Mouse (Mus musculus) forelimb bud, embryonic 11.5 days (tissue): ENCODE measurements around the gene Zfp978.
"Not testable (repeated sequence)": the region's sequence is repeated elsewhere in the genome, so short reads cannot be mapped to it uniquely, and the experiment has no call there.

Experiments used
- DNase-seq: peaks from one replicate; pipeline ENCODE4 v3.0.0-alpha.2; 2012; ENCODE audit warnings: low read depth, low spot score

Gene Zfp978

GRCm38 (mm10) chr4:147361003-147361402, at the start of gene Zfp978:
Gene Zfp978 (plus strand): TSS chr4:147361303.
- DNase-seq: not testable (repeated sequence)

- not testable (repeated sequence) for DNase-seq
Measured at GRCm38 (mm10) chr4:147335036-147335690, 25.9 kb upstream of the Zfp978 start.

GRCm38 (mm10) chr4:147335691-147336367, 25.3 kb upstream of the Zfp978 start:
- not testable (repeated sequence) for DNase-seq

- not testable (repeated sequence) for DNase-seq
Measured at GRCm38 (mm10) chr4:147336368-147337195, 24.5 kb upstream of the Zfp978 start.

GRCm38 (mm10) chr4:147337520-147337919, 23.6 kb upstream of the Zfp978 start:
- not testable (repeated sequence) for DNase-seq

GRCm38 (mm10) chr4:147338032-147338610, 23.0 kb upstream of the Zfp978 start:
- DNase-seq: no peak

GRCm38 (mm10) chr4:147338706-147339105, 22.4 kb upstream of the Zfp978 start:
- DNase-seq: not testable (repeated sequence)

- not testable (repeated sequence) for DNase-seq
Measured at GRCm38 (mm10) chr4:147339601-147340219, 21.4 kb upstream of the Zfp978 start.

GRCm38 (mm10) chr4:147340236-147340635, 20.9 kb upstream of the Zfp978 start:
- not testable (repeated sequence) for DNase-seq

- DNase-seq: not testable (repeated sequence)
Measured at GRCm38 (mm10) chr4:147340876-147341275, 20.2 kb upstream of the Zfp978 start.

- DNase-seq: not testable (repeated sequence)
Measured at GRCm38 (mm10) chr4:147343042-147343908, 17.8 kb upstream of the Zfp978 start.

GRCm38 (mm10) chr4:147345061-147345554, 16.0 kb upstream of the Zfp978 start:
- DNase-seq: not testable (repeated sequence)

- not testable (repeated sequence) for DNase-seq
Measured at GRCm38 (mm10) chr4:147346361-147347035, 14.6 kb upstream of the Zfp978 start.

GRCm38 (mm10) chr4:147347300-147347699, 13.8 kb upstream of the Zfp978 start:
- DNase-seq: not testable (repeated sequence)

GRCm38 (mm10) chr4:147347880-147348279, 13.2 kb upstream of the Zfp978 start:
- DNase-seq: not testable (repeated sequence)

GRCm38 (mm10) chr4:147348401-147348800, 12.7 kb upstream of the Zfp978 start:
- DNase-seq: not testable (repeated sequence)

- not testable (repeated sequence) for DNase-seq
Measured at GRCm38 (mm10) chr4:147348906-147349686, 12.0 kb upstream of the Zfp978 start.

GRCm38 (mm10) chr4:147349687-147350415, 11.3 kb upstream of the Zfp978 start:
- DNase-seq: not testable (repeated sequence)
